Mouse (Mus musculus): ENCODE data around the gene Stk25. TPM values are rescaled to one million over a fixed set of nuclear protein-coding genes. Genes with fewer than 3 reads are reported as not detected.

Gene Stk25
- polyA plus RNA-seq, 1 experiment, result 306 TPM

DNA sequence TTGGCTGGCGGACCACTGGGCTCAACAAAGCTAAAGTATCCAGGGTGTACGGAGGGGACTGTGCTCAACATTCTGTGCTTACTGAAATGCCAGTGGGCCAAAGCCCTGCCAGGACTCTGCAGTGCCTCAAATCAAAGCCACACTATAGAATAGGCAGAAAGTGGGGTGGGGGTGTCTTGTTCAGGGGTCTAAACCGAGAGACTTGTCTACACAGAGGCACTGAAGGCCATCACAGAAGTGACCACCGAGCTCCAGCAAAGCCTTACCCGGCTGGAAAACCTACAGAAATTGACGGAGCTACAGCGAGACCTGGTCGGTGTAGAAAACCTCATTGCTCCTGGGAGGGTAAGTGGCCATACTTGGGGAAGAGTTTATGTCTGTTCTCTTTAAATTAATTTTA lies 48.7 kb downstream of the Stk25 start:
- Histone ChIP-seq H3K27ac (ENCODE audit: insufficient read depth, low read depth, low read length) (no peak overlapping the region), H3K36me3 (ENCODE audit: control insufficient read depth, insufficient read depth, low read length) (peaks cover 16% of the 10 kb centered on the region), H3K4me1 (ENCODE audit: control insufficient read depth, insufficient read depth, insufficient read length, low read length) (0 out of 2 replicates have a peak, but pooled peaks cover 2% of the 10 kb centered on the region), H3K27me3 (ENCODE audit: control insufficient read depth, insufficient read depth, low read length) (no peaks in the 10 kb centered on the region), H3K4me3 (ENCODE audit: low read depth, low read length) (no peak overlapping the region)
- WGBS, result 89% methylated on average over 8 of the region's 8 CpGs
- TF ChIP-seq POLR2A (IDR thresholded peaks at IDR 0.05; ENCODE audit: low read depth, low read length) (no peak), CTCF (IDR thresholded peaks at IDR 0.05; ENCODE audit: extremely low read depth, insufficient read length, insufficient replicate concordance, low read depth, low read length) (no peak)

DNA sequence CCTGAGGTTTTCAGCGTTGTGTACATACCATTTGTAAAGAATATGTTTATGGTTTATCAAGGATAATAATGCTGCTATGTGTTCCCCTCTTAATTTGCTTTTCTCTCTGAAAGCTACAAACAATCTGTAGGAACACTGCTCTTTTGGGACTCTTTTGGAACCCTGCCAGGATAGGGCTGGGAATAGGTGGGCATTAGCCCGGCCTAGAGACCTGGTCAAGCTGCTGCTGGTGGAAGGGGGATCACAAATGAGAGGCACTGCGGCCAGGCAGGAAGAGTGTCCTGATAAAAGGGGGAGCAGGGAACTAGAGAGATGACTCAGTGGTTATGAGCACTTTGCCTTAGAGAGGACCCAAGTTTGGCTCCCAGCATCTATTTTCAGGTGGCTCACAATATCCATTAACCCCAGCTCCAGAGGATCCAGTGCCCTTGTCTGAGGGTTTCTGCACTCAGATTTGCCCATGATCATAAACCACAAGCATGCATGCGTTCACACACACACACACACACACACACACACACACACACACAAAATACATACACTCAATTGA lies 49.7 kb downstream of the Stk25 start:
- 81% methylated on average over 4 of the region's 4 CpGs for WGBS
- no peaks in the 10 kb centered on the region for H3K27me3 ChIP-seq (ENCODE audit: control insufficient read depth, insufficient read depth, low read length)
- H3K36me3 ChIP-seq (ENCODE audit: control insufficient read depth, insufficient read depth, low read length), result peaks cover 11% of the 10 kb centered on the region
- TF ChIP-seq POLR2A (IDR thresholded peaks at IDR 0.05; ENCODE audit: low read depth, low read length) (no peak), CTCF (IDR thresholded peaks at IDR 0.05; ENCODE audit: extremely low read depth, insufficient read length, insufficient replicate concordance, low read depth, low read length) (no peak)
- H3K4me3 ChIP-seq (ENCODE audit: low read depth, low read length), result no peak overlapping the region
- no peak overlapping the region for H3K27ac ChIP-seq (ENCODE audit: insufficient read depth, low read depth, low read length)
- H3K4me1 ChIP-seq (ENCODE audit: control insufficient read depth, insufficient read depth, insufficient read length, low read length), result 0 out of 2 replicates have a peak, but pooled peaks cover 2% of the 10 kb centered on the region

DNA sequence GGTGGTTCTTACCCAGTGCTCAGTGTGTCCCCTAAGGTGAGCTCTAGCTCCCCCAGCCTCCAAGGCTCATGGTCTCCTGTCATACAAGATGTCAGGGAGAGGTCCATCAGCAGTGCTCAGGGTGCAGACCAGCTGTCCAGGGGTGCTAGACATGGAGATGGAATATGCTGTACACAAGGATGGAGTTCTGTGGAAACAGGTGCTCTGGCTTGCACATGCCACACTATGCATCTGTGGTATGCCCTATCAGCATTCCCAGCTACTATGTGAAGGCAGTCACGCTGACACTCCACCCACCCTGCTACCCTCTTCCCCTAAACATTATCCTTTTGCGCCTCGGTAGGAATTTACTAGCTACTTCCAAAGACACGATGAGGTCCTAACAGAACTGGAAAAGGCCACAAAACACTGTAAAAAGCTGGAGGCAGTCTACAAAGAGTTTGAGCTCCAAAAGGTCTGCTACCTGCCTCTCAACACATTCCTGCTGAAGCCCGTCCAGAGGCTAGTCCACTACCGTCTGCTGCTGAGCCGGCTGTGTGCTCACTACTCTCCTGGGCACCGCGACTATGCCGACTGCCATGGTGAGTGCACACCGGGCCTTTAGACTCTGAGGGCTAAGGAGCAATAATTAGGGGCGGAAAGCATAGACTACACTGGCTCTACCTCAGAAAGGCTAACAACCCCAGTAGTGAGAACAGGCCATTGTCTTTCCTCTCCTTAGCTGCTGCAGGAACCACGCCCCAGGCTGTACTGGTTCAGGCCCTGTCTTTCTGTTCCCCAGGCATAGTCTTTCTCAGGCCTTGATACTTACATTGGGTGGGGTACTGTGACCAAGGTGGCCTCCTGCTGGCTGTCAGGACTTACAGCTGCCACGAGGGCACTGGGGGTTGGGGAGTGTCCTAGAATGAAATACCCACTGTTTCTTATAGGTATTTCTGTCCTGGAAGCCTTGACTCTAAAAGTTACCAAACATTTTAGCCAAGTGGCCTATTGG lies 51.1 kb downstream of the Stk25 start:
- H3K36me3 ChIP-seq (ENCODE audit: control insufficient read depth, insufficient read depth, low read length), result peaks cover 6% of the 10 kb centered on the region
- H3K27ac ChIP-seq (ENCODE audit: insufficient read depth, low read depth, low read length), result no peak overlapping the region
- H3K27me3 ChIP-seq (ENCODE audit: control insufficient read depth, insufficient read depth, low read length), result no peaks in the 10 kb centered on the region
- no peak overlapping the region for H3K4me3 ChIP-seq (ENCODE audit: low read depth, low read length)
- TF ChIP-seq POLR2A (IDR thresholded peaks at IDR 0.05; ENCODE audit: low read depth, low read length), result no peak
- no peak for TF ChIP-seq CTCF (IDR thresholded peaks at IDR 0.05; ENCODE audit: extremely low read depth, insufficient read length, insufficient replicate concordance, low read depth, low read length)
- 86% methylated on average over 14 of the region's 14 CpGs for WGBS
- H3K4me1 ChIP-seq (ENCODE audit: control insufficient read depth, insufficient read depth, insufficient read length, low read length), result 0 out of 2 replicates have a peak, but pooled peaks cover 2% of the 10 kb centered on the region

DNA sequence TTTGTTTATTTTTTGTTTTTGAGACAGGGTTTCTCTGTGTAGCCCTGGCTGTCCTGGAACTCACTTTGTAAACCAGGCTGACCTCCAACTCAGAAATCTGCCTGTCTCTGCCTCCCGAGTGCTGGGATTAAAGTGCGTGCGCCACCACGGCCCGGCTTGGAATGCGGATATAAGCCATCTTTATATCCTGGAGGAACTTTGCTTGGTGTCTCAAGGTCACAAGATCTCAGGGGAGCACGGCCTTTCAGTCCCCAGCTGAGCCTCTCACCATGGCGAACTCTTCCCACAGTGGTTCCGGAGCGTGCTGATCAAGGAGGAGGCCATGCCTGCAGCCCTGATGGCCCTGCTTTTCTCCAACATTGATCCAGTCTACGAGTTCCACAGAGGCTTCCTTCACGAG lies 54.5 kb downstream of the Stk25 start:
- no peak for TF ChIP-seq CTCF (IDR thresholded peaks at IDR 0.05; ENCODE audit: extremely low read depth, insufficient read length, insufficient replicate concordance, low read depth, low read length)
- TF ChIP-seq POLR2A (IDR thresholded peaks at IDR 0.05; ENCODE audit: low read depth, low read length), result no peak
- Histone ChIP-seq H3K27me3 (ENCODE audit: control insufficient read depth, insufficient read depth, low read length) (no peaks in the 10 kb centered on the region), H3K4me1 (ENCODE audit: control insufficient read depth, insufficient read depth, insufficient read length, low read length) (0 out of 2 replicates have a peak, but pooled peaks cover 2% of the 10 kb centered on the region), H3K4me3 (ENCODE audit: low read depth, low read length) (no peak overlapping the region), H3K27ac (ENCODE audit: insufficient read depth, low read depth, low read length) (no peak overlapping the region), H3K36me3 (ENCODE audit: control insufficient read depth, insufficient read depth, low read length) (peaks cover 2% of the 10 kb centered on the region)
- WGBS, result 92% methylated on average over 12 of the region's 12 CpGs

DNA sequence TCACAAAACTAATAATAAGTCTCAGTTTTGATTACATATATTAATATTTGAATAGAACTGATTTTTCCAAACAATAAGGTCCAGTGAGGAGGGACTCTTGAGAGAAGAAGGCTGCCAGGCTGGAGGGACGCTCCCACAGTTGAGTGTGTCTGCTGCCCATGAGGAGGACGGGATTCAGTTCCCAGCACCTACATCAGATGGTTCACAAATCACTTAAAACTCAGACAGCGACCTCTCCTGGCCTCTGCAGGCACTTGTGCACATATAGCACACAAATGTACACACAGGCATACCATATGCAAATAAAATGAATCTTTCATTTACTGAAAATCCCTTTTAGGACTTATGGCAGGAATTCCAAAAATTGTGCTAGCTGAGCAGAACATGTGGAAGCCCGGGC lies 55.5 kb downstream of the Stk25 start:
- Histone ChIP-seq H3K27ac (ENCODE audit: insufficient read depth, low read depth, low read length) (no peak overlapping the region), H3K27me3 (ENCODE audit: control insufficient read depth, insufficient read depth, low read length) (no peaks in the 10 kb centered on the region), H3K36me3 (ENCODE audit: control insufficient read depth, insufficient read depth, low read length) (peaks cover 4% of the 10 kb centered on the region), H3K4me1 (ENCODE audit: control insufficient read depth, insufficient read depth, insufficient read length, low read length) (0 out of 2 replicates have a peak, but pooled peaks cover 2% of the 10 kb centered on the region), H3K4me3 (ENCODE audit: low read depth, low read length) (no peak overlapping the region)
- WGBS, result 86% methylated on average over 4 of the region's 4 CpGs
- 0 out of 2 replicates have a peak, but pooled peaks have one; percentile 5 for TF ChIP-seq CTCF (IDR thresholded peaks at IDR 0.05; ENCODE audit: extremely low read depth, insufficient read length, insufficient replicate concordance, low read depth, low read length)
- TF ChIP-seq POLR2A (IDR thresholded peaks at IDR 0.05; ENCODE audit: low read depth, low read length), result no peak

DNA sequence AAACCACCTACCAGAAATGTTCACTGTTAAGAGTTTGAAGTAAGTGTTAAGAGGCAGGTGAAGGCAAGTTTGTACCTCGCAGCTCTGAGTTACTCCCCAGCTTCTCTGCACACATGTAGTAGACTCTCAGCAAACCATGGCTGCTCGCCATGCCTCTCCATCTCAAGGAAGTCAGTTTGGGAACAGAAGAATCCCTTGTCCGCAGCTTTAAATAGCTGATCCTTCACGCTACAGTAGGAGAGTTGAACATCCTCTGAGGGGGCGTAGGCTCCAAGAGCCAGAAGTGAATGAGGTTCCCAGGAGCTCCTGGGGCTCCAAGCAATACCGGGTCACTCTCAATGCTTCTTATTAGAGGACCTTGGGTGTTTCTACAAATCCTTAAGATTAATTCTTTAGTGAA lies 62.5 kb downstream of the Stk25 start:
- no peaks in the 10 kb centered on the region for H3K4me1 ChIP-seq (ENCODE audit: control insufficient read depth, insufficient read depth, insufficient read length, low read length)
- peaks cover 5% of the 10 kb centered on the region for H3K36me3 ChIP-seq (ENCODE audit: control insufficient read depth, insufficient read depth, low read length)
- WGBS, result 87% methylated on average over 6 of the region's 6 CpGs
- no peaks in the 10 kb centered on the region for H3K27me3 ChIP-seq (ENCODE audit: control insufficient read depth, insufficient read depth, low read length)
- no peak overlapping the region for H3K4me3 ChIP-seq (ENCODE audit: low read depth, low read length)
- TF ChIP-seq CTCF (IDR thresholded peaks at IDR 0.05; ENCODE audit: extremely low read depth, insufficient read length, insufficient replicate concordance, low read depth, low read length) (no peak), POLR2A (IDR thresholded peaks at IDR 0.05; ENCODE audit: low read depth, low read length) (no peak)
- H3K27ac ChIP-seq (ENCODE audit: insufficient read depth, low read depth, low read length), result no peak overlapping the region

DNA sequence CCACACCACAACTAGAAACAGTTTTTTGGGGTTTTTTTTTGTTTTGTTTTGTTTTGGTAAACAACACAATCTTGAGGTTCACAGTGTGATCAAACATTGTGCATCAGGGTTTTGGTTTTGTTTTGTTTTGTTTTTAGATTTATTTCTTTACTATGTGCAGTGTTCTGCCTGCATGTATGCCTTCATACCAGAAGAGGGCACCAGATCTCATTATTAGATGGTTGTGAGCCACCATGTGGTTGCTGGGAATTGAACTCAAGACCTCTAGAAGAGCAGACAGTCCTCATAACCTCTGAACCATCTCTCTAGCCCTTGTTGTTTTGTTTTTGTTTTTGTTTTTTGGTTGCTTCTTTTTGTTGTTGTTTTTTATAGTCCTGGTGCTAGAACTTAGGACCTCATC lies 64.5 kb downstream of the Stk25 start:
- Histone ChIP-seq H3K36me3 (ENCODE audit: control insufficient read depth, insufficient read depth, low read length) (peaks cover 8% of the 10 kb centered on the region), H3K4me3 (ENCODE audit: low read depth, low read length) (no peak overlapping the region), H3K27me3 (ENCODE audit: control insufficient read depth, insufficient read depth, low read length) (no peaks in the 10 kb centered on the region), H3K27ac (ENCODE audit: insufficient read depth, low read depth, low read length) (no peak overlapping the region), H3K4me1 (ENCODE audit: control insufficient read depth, insufficient read depth, insufficient read length, low read length) (no peaks in the 10 kb centered on the region)
- TF ChIP-seq POLR2A (IDR thresholded peaks at IDR 0.05; ENCODE audit: low read depth, low read length) (no peak), CTCF (IDR thresholded peaks at IDR 0.05; ENCODE audit: extremely low read depth, insufficient read length, insufficient replicate concordance, low read depth, low read length) (no peak)

Data from small intestine, adult 2 months (tissue).